Mouse (Mus musculus) liver, adult 2 months (tissue): ENCODE results near the gene Lancl3.

Experiments used
- CTCF ChIP-seq: fragments of 200-500 bp; IDR thresholded peaks from 2 replicates; pipeline ENCODE4 v1.5.1; 2011; ENCODE audit warnings: low read depth, low read length, control low read depth
- POLR2A ChIP-seq: fragments of 200-500 bp; IDR thresholded peaks from 2 replicates; pipeline ENCODE4 v1.6.1; 2011; ENCODE audit warnings: low read length, control low read depth; ENCODE audit not compliant: insufficient read depth; ENCODE audit errors: extremely low read depth

GRCm38 (mm10) chrX:9303455-9303854, 103.8 kb downstream of the Lancl3 start:
- TF ChIP-seq CTCF (no peak), POLR2A (no peak)
